Mouse (Mus musculus) heart, embryonic 14.5 days (tissue): Measurements from ENCODE around the gene Gm28998. TPM values are rescaled to one million over a fixed set of nuclear protein-coding genes. Genes with fewer than 3 reads are reported as not detected.
"Not testable (repeated sequence)": the region's sequence is repeated elsewhere in the genome, so short reads cannot be mapped to it uniquely, and the experiment has no call there.

Source experiments
- ATAC-seq: fragments of 200-750 bp; cut with Nextera tagmentation; 2 replicates; pipeline ENCODE4 v1.8.0; 2017; ENCODE audit warnings: low read depth, moderate TSS enrichment; ENCODE audit not compliant: insufficient number of reproducible peaks, insufficient read depth, low FRiP score
- H3K27ac ChIP-seq, 2 experiments: fragments of 200-500 bp in 1 of 2; fragments of 300-500 bp in 1 of 2; sonication (generic) in 1 of 2; replicated peaks in 1 of 2; 2 replicates each; pipeline ENCODE4 v1.5.1; 2012 to 2014; ENCODE audit warnings: low read depth in 2 of 2, low read length in 2 of 2, control low read depth in 1 of 2, mild to moderate bottlenecking in 1 of 2, mixed read lengths in 1 of 2; ENCODE audit not compliant: control insufficient read depth in 1 of 2, insufficient read depth in 1 of 2
- H3K27me3 ChIP-seq: fragments of 300-500 bp; sonication (generic); 2 replicates; pipeline ENCODE4 v1.6.1; 2014; ENCODE audit warnings: mild to moderate bottlenecking, low read length, control low read depth; ENCODE audit not compliant: control insufficient read depth, insufficient read depth
- H3K36me3 ChIP-seq: fragments of 300-500 bp; sonication (generic); 2 replicates; pipeline ENCODE4 v1.6.1; 2014; ENCODE audit warnings: mild to moderate bottlenecking, control low read depth, low read length, mixed read lengths; ENCODE audit not compliant: control insufficient read depth, insufficient read depth
- H3K4me1 ChIP-seq, 2 experiments: fragments of 200-500 bp in 1 of 2; fragments of 300-500 bp in 1 of 2; sonication (generic) in 1 of 2; 2 replicates each; pipeline ENCODE4 v1.6.1; 2012 to 2014; ENCODE audit warnings: low read length in 2 of 2, control low read depth in 1 of 2, mixed read lengths in 1 of 2; ENCODE audit not compliant: control insufficient read depth in 2 of 2, insufficient read depth in 2 of 2
- H3K4me2 ChIP-seq: fragments of 300-500 bp; sonication (generic); 2 replicates; pipeline ENCODE4 v1.6.1; 2014; ENCODE audit warnings: mild to moderate bottlenecking, low read length
- H3K4me3 ChIP-seq, 2 experiments: fragments of 200-500 bp in 1 of 2; fragments of 300-500 bp in 1 of 2; sonication (generic) in 1 of 2; 2 replicates each; pipeline ENCODE4 v1.5.1; 2012 to 2014; ENCODE audit warnings: low read length in 2 of 2, mild to moderate bottlenecking in 2 of 2, control low read depth in 1 of 2, low read depth in 1 of 2, moderate library complexity in 1 of 2; ENCODE audit not compliant: control insufficient read depth in 1 of 2, insufficient read depth in 1 of 2
- H3K9ac ChIP-seq: fragments of 300-500 bp; sonication (generic); 2 replicates; pipeline ENCODE4 v1.6.1; 2014; ENCODE audit warnings: mild to moderate bottlenecking, low read length
- H3K9me3 ChIP-seq: fragments of 300-500 bp; sonication (generic); 2 replicates; pipeline ENCODE4 v1.6.1; 2016; ENCODE audit warnings: low read length, control low read depth; ENCODE audit not compliant: control insufficient read depth
- WGBS: fragments of 180-500 bp; shearing (Covaris S2); extraction: QIAGEN DNeasy Blood & Tissue Kit; methylation state at CpG from one replicate; pipeline ENCODE4 v1.1.7; 2014; 5-methylcytosine and 5-hydroxymethylcytosine counted together
- polyA plus RNA-seq: library from polyadenylated mRNA; unstranded; fragments of >200 nt; fragmentation: Nextera tagmentation; extraction: Ambion mirVana; gene quantifications from 2 replicates; pipeline ENCODE4 v1.2.1, GENCODE M21; 2014

Gene Gm28998
- polyA plus RNA-seq, result not detected in 2 replicates

DNA sequence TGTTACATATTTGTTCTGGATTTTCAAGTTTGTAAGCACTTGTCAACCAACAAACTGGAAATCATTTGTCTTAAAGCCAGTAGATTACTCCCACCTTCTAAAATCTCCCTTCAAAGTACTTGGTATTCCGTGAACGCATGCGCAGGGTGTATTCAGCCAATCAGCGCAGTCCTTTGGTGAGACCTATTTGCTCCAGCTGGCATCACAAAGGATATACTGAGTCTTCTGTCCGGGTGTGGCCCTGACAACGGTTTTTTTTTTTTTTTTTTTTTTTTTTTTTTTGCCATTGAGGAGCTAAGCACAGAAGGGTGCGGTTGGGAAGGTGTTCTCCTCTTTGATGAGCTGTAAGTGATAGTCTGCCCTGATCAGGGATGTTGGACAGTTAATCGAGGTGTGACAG lies at the start of gene Gm28998:
Gene Gm28998 (plus strand): TSS at position 301 of the 400 bp plus-strand sequence.
- not testable (repeated sequence) for H3K27me3 ChIP-seq, H3K36me3 ChIP-seq, H3K4me1 ChIP-seq, H3K27ac ChIP-seq, H3K4me3 ChIP-seq, ATAC-seq, H3K9me3 ChIP-seq, H3K4me2 ChIP-seq, H3K9ac ChIP-seq
- no CpG with 5 or more reads among the region's 8 CpGs for WGBS

Other genes starting within 250 kb of the Gm28998 start
- not detected in 2 replicates for gene Gm21244, start 84.5 kb upstream of the Gm28998 start, polyA plus RNA-seq
- gene Gm21788, start 151.2 kb downstream of the Gm28998 start, polyA plus RNA-seq, result not detected in 2 replicates